Mouse (Mus musculus): ENCODE results near the gene Ptprm. TPM values are rescaled to one million over a fixed set of nuclear protein-coding genes. Genes with fewer than 3 reads are reported as not detected.

Gene Ptprm
- total RNA-seq, 1 experiment from 2014 or later: not detected

DNA sequence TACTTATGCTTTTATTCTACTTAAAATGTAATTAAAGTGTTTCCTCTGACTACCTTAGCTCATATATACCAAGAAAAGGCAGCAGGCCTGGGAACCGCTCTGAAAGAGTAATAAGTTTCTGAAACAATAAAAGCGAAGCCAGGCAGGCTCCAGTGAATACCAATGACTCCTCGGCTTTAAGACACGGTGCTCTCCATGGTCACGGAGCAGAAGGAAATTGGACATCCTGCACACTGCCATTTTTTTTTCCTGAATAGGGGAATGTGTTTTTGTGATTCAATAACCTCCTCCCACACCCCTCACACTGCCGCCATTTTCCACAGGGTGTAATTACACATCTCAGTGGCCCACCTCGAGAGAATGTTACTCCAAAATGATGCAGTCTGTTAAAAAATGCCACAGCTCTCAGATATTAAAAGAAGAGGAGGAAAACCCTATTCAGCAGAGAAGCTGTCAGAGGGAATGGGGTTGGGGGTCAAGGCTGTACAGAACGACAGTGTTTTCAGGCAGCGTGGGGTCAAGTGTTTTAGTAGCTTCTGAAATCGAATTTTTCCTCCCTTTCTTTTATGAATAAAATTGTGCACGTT is 585.5 kb downstream of the Ptprm start:
- ATAC-seq (replicated peaks in 1 of 2; ENCODE audit: insufficient read depth in 1 of 2, low FRiP score in 2 of 2, low TSS enrichment in 1 of 2, low read depth in 1 of 2, poor library complexity in 2 of 2, severe bottlenecking in 2 of 2): no peak

DNA sequence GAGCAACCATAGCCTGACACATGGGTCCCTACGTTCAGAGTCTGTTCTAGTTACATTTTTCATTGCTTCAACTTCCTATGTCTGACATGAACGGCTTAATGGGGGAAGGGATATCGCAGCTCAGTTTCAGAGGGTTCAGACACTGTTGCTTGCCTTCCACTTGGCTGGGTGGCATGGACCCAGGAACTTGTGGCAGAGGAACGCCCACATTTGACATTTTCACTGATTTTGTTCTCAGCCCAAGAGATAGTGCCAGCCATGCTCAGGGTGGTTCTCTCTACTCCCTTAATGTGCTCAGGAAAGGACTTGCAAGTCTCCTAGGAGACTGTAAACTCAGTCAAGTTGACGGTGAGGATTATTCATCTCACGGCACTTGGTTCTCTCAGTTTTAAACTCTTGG is 588.1 kb downstream of the Ptprm start:
- no peak for ATAC-seq (replicated peaks in 1 of 2; ENCODE audit: insufficient read depth in 1 of 2, low FRiP score in 2 of 2, low TSS enrichment in 1 of 2, low read depth in 1 of 2, poor library complexity in 2 of 2, severe bottlenecking in 2 of 2)

DNA sequence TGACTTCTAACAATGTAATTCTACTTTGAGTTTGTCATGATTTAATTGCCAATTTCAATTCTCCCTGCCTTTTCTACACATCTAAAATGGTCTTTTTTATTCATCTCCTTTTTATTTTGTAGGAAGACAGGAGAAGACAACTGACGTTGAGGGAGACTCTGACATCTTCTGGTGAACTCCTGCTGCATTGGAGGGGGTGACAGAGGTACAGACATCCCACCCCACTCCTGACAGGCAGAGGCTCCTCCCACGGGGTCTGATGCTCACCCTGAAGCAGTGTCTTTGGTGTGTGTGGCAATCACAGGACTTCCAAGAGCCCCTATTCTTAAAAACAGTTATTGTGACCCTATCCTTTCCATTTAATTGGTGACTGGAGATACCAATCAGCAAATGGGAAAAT is 589.8 kb downstream of the Ptprm start:
- no peak for ATAC-seq (replicated peaks in 1 of 2; ENCODE audit: insufficient read depth in 1 of 2, low FRiP score in 2 of 2, low TSS enrichment in 1 of 2, low read depth in 1 of 2, poor library complexity in 2 of 2, severe bottlenecking in 2 of 2)

DNA sequence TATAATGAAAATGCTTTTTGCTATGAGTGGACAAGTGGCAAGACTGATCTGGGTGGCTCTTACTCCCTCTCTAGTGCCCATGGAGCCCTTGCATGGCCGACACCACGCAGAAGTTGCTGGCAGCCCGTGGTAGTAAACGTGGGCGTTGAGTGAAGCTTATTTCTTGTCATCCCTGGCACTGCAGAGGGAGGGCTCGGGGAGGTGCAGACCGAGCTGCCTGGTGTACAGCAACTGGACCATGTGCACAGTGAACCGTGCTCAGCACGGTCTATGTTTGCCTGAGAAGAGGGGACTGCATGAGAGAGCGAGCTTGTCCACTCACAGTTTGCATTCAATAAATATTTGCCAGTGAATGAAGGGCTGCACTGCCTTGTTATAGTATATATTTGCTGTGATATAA is 591.5 kb downstream of the Ptprm start:
- ATAC-seq (replicated peaks in 1 of 2; ENCODE audit: insufficient read depth in 1 of 2, low FRiP score in 2 of 2, low TSS enrichment in 1 of 2, low read depth in 1 of 2, poor library complexity in 2 of 2, severe bottlenecking in 2 of 2): no peak

DNA sequence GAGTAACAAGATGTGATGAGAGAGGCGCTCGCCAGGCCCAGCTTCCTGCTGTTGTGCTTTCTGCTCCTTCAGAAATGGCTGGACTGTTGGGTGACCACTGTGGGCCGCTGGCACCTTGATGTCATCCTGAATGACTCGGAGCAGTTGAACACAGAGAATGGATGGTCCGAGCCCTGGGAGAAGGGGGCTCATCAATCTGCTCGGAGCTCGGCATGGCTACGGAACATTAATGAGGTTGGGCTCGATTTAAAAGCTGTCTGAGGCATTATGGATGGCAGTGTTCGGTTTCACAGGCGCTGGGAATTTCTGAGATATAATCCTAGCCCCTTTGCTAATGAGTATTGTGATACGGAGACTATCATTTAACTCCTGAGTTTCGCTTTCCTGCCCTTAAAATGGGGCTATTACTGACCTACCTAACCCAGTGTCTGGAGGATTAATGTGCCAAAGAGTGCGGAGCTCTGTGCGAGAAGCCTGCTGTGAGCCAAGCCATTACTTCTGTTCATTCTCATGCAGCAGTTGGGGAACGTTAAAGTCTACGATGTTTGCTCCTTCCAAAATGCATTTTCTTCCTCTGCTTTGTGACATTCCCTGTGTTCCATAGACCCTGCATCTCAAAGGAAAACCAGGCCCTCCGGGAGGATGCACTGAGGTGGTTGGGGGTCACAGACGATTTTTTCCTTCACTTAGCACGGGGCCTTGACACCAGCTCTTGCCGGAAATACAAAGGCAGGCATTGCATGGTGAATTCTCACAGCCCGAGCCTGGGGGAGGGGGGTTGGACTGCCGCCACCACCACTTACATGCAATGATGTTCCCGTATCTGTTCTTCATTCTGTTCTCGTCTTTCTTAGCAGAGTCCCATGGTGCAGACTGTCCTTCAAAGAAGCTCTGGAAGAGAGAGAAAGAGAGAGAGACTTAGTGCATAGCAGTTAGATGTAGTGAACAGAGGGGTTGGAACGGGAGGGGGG is 592.6 kb downstream of the Ptprm start:
- no peak for ATAC-seq (replicated peaks in 1 of 2; ENCODE audit: insufficient read depth in 1 of 2, low FRiP score in 2 of 2, low TSS enrichment in 1 of 2, low read depth in 1 of 2, poor library complexity in 2 of 2, severe bottlenecking in 2 of 2)

DNA sequence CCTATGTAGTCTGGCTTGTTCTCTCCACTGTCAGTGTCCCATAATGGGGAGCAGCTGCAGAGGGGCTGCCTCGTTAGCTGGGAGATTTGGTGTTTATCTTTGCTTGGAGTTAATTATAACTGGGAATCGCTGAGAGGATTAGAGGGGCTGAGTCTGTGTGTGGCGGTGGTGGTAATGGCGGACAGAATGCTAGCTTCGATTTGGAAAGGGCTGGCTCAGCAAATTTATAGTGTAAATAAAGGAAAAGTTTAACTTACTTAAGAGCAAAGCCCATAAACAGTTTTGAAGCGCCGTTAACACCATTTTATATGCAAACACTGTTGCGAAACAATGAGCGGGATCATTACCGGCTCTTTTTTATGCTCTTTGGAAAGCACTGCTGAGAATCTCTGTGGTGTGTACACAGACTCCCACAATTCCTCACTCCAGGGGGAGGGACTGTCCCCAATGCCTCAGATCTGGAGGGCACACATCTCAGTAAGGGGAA is 597.2 kb downstream of the Ptprm start:
- ATAC-seq (replicated peaks in 1 of 2; ENCODE audit: insufficient read depth in 1 of 2, low FRiP score in 2 of 2, low TSS enrichment in 1 of 2, low read depth in 1 of 2, poor library complexity in 2 of 2, severe bottlenecking in 2 of 2): no peak

DNA sequence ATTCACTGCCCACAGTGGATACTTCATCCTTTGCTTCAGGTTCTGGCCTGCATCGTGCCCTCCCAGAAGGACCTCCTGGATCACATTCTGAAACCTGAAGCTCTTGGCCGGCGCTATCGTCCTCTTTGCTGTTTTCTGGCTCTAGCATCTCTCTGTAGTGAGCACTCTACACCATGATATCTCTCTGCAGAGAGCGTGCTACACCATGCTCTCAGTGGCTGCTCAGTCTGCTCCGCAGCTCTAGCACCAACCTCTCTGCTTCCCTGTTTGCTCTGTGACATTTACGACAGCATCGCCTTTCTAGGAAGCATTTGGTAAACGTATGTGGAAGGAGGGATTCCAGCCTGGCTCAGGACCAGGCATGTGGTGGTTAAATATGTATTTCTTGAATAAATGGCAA is 597.8 kb downstream of the Ptprm start:
- no peak for ATAC-seq (replicated peaks in 1 of 2; ENCODE audit: insufficient read depth in 1 of 2, low FRiP score in 2 of 2, low TSS enrichment in 1 of 2, low read depth in 1 of 2, poor library complexity in 2 of 2, severe bottlenecking in 2 of 2)

DNA sequence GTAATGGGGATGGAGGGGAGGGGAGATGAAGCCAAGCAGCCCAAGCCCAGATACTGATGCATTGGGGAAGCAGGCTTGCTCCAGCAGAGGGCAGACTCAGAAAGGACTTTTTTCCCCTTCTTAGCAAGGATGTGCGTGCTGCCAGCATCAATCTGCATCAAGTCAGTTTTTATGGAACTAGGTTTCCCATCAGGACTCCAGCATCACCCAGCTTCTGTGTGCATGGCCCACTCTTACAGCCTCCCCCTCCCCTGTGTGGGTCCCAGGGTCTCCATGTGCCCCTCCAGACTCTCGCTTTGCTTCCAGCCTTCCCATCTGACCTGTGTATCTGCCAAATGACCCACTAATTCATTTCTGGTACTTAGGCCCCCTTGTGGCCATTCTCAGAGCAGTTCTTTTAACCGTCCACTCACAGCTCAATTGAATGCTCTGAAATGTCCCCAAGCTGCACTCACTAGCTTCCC is 599.0 kb downstream of the Ptprm start:
- ATAC-seq (replicated peaks in 1 of 2; ENCODE audit: insufficient read depth in 1 of 2, low FRiP score in 2 of 2, low TSS enrichment in 1 of 2, low read depth in 1 of 2, poor library complexity in 2 of 2, severe bottlenecking in 2 of 2): peak; percentile 70 to 74; a peak in 3 of 4 replicates

DNA sequence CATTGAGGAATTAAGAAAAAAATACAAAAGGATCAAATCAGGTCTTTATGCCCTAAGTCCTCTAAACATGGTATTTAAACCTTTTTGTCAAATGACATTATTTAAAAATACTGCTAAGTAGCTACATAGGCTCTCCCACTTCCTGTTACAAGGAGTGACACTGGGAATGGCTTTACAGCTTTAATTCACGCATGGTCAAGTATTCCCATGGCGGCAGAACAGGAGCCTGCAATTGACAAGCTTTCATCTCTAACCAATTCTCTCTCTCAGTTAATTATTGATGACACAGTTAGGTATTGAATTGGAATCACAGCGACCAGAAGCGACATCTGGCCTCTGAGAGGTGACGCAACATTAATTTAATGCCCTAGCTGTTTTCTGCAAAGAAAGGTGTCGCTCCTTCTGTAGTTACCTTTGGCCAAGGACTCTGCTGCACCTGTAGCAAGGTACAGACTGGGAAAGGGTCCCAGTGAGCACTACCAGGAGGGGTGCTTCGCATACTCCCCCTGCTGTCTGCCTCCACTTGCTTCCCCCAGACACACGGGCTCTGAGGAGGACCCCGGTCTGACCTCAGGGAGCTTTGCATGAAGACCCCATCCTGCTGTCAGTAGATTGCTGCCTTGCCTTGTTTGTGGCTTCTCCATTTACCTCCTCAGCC is 599.9 kb downstream of the Ptprm start:
- no peak for ATAC-seq (replicated peaks in 1 of 2; ENCODE audit: insufficient read depth in 1 of 2, low FRiP score in 2 of 2, low TSS enrichment in 1 of 2, low read depth in 1 of 2, poor library complexity in 2 of 2, severe bottlenecking in 2 of 2)

DNA sequence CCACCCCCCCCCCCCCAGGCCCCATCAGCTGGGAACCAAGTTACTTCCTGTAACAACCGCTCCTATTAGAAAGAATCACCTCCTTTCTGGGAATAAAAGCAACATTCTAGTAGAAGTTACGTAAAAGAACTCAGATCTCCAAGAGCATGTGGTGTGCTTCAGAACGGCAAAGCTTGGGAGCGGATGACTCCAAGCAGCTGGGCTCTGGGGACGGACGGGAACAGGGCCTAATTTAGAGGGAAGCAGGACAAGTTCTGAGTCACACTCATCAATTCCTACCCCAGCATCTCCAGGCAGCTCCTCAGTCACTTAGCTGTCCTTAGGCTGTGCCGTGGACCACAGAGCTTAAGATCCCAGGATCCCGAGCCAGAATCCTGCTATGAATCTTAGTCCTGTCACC is 602.5 kb downstream of the Ptprm start:
- ATAC-seq (replicated peaks in 1 of 2; ENCODE audit: insufficient read depth in 1 of 2, low FRiP score in 2 of 2, low TSS enrichment in 1 of 2, low read depth in 1 of 2, poor library complexity in 2 of 2, severe bottlenecking in 2 of 2): no peak

DNA sequence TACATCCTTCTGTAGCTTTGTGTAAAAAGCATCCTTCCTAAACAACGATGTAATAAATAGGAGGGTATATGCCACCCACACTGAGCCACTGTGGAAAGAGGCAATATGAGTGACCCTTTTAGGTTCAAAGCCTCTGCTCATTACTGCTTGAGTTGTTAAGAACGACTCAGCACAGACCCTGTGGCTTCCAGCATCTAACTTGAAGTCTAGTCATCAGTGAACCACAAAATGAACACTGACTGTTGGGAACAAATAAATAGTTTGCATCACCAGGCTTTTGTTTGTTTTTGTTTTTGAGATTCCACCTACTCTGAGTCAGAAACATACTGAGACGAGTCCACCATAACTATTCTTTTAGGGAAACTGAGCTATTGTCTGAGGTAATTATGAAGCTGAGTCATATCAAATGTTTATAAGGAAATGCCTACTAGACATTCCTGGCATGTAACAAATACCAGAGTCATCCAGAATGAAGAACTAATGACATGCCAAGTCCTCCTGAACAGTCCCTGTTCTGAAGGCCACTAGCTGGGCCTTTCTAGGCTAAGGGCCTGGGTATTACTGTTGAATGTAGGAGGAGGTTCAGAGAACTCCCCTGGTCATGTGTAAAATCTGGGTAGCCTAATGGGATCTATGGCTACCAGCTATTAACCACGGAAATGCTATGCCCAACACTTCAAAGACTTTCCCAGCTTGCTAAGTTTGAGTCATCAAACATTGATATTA is 603.6 kb downstream of the Ptprm start:
- ATAC-seq (replicated peaks in 1 of 2; ENCODE audit: insufficient read depth in 1 of 2, low FRiP score in 2 of 2, low TSS enrichment in 1 of 2, low read depth in 1 of 2, poor library complexity in 2 of 2, severe bottlenecking in 2 of 2): no peak

DNA sequence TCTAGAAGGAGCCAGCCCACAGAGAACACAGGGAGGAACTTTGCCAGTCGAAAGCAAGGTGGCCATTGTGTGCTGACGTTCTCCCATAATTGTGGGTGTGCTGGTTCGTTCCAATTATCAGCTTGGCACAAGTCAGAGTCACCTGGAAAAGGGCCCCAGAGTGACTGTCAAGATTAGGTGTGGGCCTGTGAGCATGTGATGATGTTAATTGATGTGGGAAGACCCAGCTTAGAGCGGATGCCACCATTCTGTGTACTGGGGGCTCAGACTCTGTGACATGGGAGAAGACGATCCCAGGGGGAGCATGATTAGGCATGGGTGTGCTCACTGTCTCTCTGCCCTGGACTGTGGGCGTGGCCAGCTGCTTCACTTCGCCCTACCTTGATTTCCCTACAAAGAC is 604.3 kb downstream of the Ptprm start:
- no peak for ATAC-seq (replicated peaks in 1 of 2; ENCODE audit: insufficient read depth in 1 of 2, low FRiP score in 2 of 2, low TSS enrichment in 1 of 2, low read depth in 1 of 2, poor library complexity in 2 of 2, severe bottlenecking in 2 of 2)

DNA sequence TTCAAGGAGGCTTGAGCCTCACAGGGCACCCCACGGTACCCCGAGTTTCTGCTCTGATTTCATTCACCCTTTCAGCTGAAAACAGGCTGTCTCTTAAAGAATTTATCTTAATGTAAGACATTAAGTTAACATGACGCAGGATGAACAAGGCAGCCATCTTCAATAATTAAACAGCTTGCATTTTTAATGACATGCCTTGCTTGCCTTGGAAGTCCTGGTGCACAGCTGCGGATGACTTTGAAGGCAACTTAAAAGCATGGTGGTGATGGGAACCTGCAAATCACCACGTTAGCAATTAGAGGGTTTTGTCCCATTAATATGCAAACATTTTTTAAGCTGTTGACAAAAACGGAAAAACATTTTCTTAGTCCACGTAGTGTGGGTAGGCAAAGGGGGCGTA is 607.8 kb downstream of the Ptprm start:
- no peak for ATAC-seq (replicated peaks in 1 of 2; ENCODE audit: insufficient read depth in 1 of 2, low FRiP score in 2 of 2, low TSS enrichment in 1 of 2, low read depth in 1 of 2, poor library complexity in 2 of 2, severe bottlenecking in 2 of 2)

DNA sequence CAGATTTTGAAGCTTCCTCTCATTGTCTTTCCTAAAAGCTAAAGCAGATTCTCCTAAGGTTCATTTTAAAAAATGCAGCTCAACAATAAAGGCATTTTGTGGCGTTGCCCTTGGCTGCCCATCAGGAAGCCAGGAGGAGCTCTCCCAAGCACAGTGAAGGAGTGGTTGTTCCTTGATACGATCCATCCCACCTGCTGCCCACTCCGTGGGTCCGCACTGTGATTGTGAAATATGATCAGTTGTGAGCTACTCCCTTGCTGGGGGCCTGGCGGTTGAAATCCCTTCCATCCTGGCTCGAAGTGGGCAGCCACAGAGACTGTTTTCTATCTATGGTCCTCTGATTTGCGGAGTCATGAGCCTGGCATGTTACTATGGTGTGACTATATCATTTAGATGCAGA is 610.9 kb downstream of the Ptprm start:
- no peak for ATAC-seq (replicated peaks in 1 of 2; ENCODE audit: insufficient read depth in 1 of 2, low FRiP score in 2 of 2, low TSS enrichment in 1 of 2, low read depth in 1 of 2, poor library complexity in 2 of 2, severe bottlenecking in 2 of 2)

DNA sequence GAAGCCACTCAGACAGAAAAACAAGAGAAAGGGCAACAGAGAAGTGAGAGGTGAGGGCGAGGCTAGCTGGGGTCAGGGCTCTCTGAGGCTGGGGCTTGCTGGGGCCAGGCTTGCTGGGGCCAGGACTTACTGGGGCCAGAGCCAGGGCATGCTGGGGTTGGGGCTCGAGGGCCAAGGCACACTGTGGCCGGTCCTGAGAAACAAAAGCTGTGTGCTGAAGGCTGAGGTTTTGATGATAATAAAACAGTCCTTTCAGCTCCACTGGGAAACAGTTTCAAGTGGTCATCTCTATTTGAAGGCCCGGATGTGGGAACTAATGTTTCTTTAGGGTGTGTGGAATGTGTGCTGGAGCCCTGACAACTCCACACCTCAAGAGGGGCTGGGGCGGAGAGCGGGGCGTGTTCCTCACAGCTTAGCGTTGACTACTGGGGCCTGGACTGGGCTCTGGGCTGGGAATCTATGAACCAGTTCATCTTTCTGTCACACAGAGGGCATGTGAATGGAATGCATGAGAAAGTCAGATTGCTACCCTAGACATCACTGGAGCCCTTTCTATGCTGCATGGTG is 615.4 kb downstream of the Ptprm start:
- no peak for ATAC-seq (replicated peaks in 1 of 2; ENCODE audit: insufficient read depth in 1 of 2, low FRiP score in 2 of 2, low TSS enrichment in 1 of 2, low read depth in 1 of 2, poor library complexity in 2 of 2, severe bottlenecking in 2 of 2)

DNA sequence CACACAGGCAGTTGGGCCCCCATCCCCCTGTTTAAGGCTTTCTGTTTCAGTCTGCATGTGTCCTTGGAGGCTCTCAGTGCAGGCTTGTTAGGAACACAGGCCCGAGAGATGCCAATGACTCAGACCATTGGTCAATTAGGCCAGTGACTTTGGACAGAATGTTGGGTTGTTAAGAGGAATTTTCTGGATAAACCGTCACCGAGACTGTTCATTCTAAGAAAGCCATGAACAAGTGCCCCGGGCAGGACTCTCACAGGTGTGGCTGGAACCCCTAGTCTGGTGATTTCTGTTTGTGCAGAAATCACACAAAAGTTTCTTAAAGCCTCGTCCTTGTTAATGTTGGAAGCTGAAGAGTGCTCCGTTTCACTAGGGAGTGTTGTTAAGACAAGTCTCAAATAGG is 615.9 kb downstream of the Ptprm start:
- no peak for ATAC-seq (replicated peaks in 1 of 2; ENCODE audit: insufficient read depth in 1 of 2, low FRiP score in 2 of 2, low TSS enrichment in 1 of 2, low read depth in 1 of 2, poor library complexity in 2 of 2, severe bottlenecking in 2 of 2)

DNA sequence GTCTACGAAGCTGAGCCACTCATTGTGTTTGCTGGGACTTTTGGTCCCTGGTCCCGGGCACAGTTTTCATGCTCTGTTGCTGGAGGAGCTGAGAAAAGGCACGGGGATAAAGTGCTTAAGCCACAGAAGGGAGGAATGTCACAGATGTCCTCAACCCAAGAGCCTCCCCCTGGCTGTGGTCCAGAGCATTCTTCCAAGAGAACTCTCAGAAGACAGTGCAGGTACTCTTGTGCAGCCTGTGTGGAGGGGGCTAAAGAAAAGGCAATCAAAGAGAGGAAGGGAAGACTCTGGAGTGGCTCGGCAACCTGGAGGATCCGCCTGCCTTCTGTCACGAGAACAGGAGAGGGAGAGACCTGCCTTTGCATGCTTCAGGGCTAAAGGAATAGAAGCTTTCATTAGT is 617.8 kb downstream of the Ptprm start:
- ATAC-seq (replicated peaks in 1 of 2; ENCODE audit: insufficient read depth in 1 of 2, low FRiP score in 2 of 2, low TSS enrichment in 1 of 2, low read depth in 1 of 2, poor library complexity in 2 of 2, severe bottlenecking in 2 of 2): no peak

All from hematopoietic stem cell, adult 5-6 weeks (primary cell).